Mouse (Mus musculus): Measurements from ENCODE around the gene Bsg. TPM values are rescaled to one million over a fixed set of nuclear protein-coding genes. Genes with fewer than 3 reads are reported as not detected.

Gene Bsg
- polyA plus RNA-seq, 1 experiment from 2014 or later = 588 TPM

Other genes with a start within 250 kb of the Bsg start
- 0.07 TPM in 1 of 2 replicates, not detected in the other for gene Vmn2r83, start 235.8 kb upstream of the Bsg start, polyA plus RNA-seq (2016; fragmentation: Nextera tagmentation; extraction: Ambion mirVana)
- 10.9 and 11.0 TPM in 2 replicates for gene Plpp2, start 170.7 kb upstream of the Bsg start, polyA plus RNA-seq (2016; fragmentation: Nextera tagmentation; extraction: Ambion mirVana)
- 59.8 and 62.5 TPM in 2 replicates for gene Mier2, start 149.3 kb upstream of the Bsg start, polyA plus RNA-seq (2016; fragmentation: Nextera tagmentation; extraction: Ambion mirVana)
- gene Theg, start 117.2 kb upstream of the Bsg start, polyA plus RNA-seq (2016; fragmentation: Nextera tagmentation; extraction: Ambion mirVana) = not detected in 2 replicates
- 0.04 and 0.08 TPM in 2 replicates for gene C2cd4c, start 90.5 kb upstream of the Bsg start, polyA plus RNA-seq (2016; fragmentation: Nextera tagmentation; extraction: Ambion mirVana)
- gene Shc2, start 66.6 kb upstream of the Bsg start, polyA plus RNA-seq (2016; fragmentation: Nextera tagmentation; extraction: Ambion mirVana) = 22.8 and 23.3 TPM in 2 replicates
- not detected in 2 replicates for gene Odf3l2, start 58.8 kb upstream of the Bsg start, polyA plus RNA-seq (2016; fragmentation: Nextera tagmentation; extraction: Ambion mirVana)
- gene Madcam1, start 39.9 kb upstream of the Bsg start, polyA plus RNA-seq (2016; fragmentation: Nextera tagmentation; extraction: Ambion mirVana) = 0.60 and 1.7 TPM in 2 replicates
- gene Tpgs1, start 35.1 kb upstream of the Bsg start, polyA plus RNA-seq (2016; fragmentation: Nextera tagmentation; extraction: Ambion mirVana) = 62.4 and 72.3 TPM in 2 replicates
- 139 and 156 TPM in 2 replicates for gene Cdc34, start 22.3 kb upstream of the Bsg start, polyA plus RNA-seq (2016; fragmentation: Nextera tagmentation; extraction: Ambion mirVana)
- gene Gzmm, start 15.5 kb upstream of the Bsg start, polyA plus RNA-seq (2016; fragmentation: Nextera tagmentation; extraction: Ambion mirVana) = 1.4 TPM in 2 replicates
- 0.18 and 0.25 TPM in 2 replicates for gene Hcn2, start 12.1 kb downstream of the Bsg start, polyA plus RNA-seq (2016; fragmentation: Nextera tagmentation; extraction: Ambion mirVana)
- gene Polrmt, start 42.1 kb downstream of the Bsg start, polyA plus RNA-seq (2016; fragmentation: Nextera tagmentation; extraction: Ambion mirVana) = 45.3 and 46.3 TPM in 2 replicates
- 0.48 and 0.55 TPM in 2 replicates for gene Fgf22, start 50.6 kb downstream of the Bsg start, polyA plus RNA-seq (2016; fragmentation: Nextera tagmentation; extraction: Ambion mirVana)
- 98.8 and 104 TPM in 2 replicates for gene Rnf126, start 62.5 kb downstream of the Bsg start, polyA plus RNA-seq (2016; fragmentation: Nextera tagmentation; extraction: Ambion mirVana)
- 1.0 and 1.6 TPM in 2 replicates for gene Fstl3, start 72.8 kb downstream of the Bsg start, polyA plus RNA-seq (2016; fragmentation: Nextera tagmentation; extraction: Ambion mirVana)
- gene Prss57, start 86.5 kb downstream of the Bsg start, polyA plus RNA-seq (2016; fragmentation: Nextera tagmentation; extraction: Ambion mirVana) = 0.27 TPM in 1 of 2 replicates, not detected in the other
- gene Palm, start 89.1 kb downstream of the Bsg start, polyA plus RNA-seq (2016; fragmentation: Nextera tagmentation; extraction: Ambion mirVana) = 198 and 204 TPM in 2 replicates
- 0.94 and 1.0 TPM in 2 replicates for gene Misp, start 116.5 kb downstream of the Bsg start, polyA plus RNA-seq (2016; fragmentation: Nextera tagmentation; extraction: Ambion mirVana)
- gene Ptbp1, start 149.9 kb downstream of the Bsg start, polyA plus RNA-seq (2016; fragmentation: Nextera tagmentation; extraction: Ambion mirVana) = 202 TPM in 2 replicates
- gene Prtn3, start 170.0 kb downstream of the Bsg start, polyA plus RNA-seq (2016; fragmentation: Nextera tagmentation; extraction: Ambion mirVana) = 14.3 and 16.7 TPM in 2 replicates
- gene Plppr3, start 170.1 kb downstream of the Bsg start, polyA plus RNA-seq (2016; fragmentation: Nextera tagmentation; extraction: Ambion mirVana) = 296 and 302 TPM in 2 replicates
- not detected in 2 replicates for gene Elane, start 181.8 kb downstream of the Bsg start, polyA plus RNA-seq (2016; fragmentation: Nextera tagmentation; extraction: Ambion mirVana)
- not detected in 2 replicates for gene Cfd, start 186.4 kb downstream of the Bsg start, polyA plus RNA-seq (2016; fragmentation: Nextera tagmentation; extraction: Ambion mirVana)
- gene Med16, start 204.4 kb downstream of the Bsg start, polyA plus RNA-seq (2016; fragmentation: Nextera tagmentation; extraction: Ambion mirVana) = 65.4 and 68.4 TPM in 2 replicates
- gene Gm26602, start 206.4 kb downstream of the Bsg start, polyA plus RNA-seq (2016; fragmentation: Nextera tagmentation; extraction: Ambion mirVana) = 27.9 and 34.2 TPM in 2 replicates
- 1.4 and 1.5 TPM in 2 replicates for gene Kiss1r, start 212.5 kb downstream of the Bsg start, polyA plus RNA-seq (2016; fragmentation: Nextera tagmentation; extraction: Ambion mirVana)
- 157 and 167 TPM in 2 replicates for gene R3hdm4, start 216.7 kb downstream of the Bsg start, polyA plus RNA-seq (2016; fragmentation: Nextera tagmentation; extraction: Ambion mirVana)
- 4.0 and 5.6 TPM in 2 replicates for gene Arid3a, start 222.6 kb downstream of the Bsg start, polyA plus RNA-seq (2016; fragmentation: Nextera tagmentation; extraction: Ambion mirVana)